Mouse (Mus musculus): Measurements from ENCODE around the gene Polr1a.

DNA sequence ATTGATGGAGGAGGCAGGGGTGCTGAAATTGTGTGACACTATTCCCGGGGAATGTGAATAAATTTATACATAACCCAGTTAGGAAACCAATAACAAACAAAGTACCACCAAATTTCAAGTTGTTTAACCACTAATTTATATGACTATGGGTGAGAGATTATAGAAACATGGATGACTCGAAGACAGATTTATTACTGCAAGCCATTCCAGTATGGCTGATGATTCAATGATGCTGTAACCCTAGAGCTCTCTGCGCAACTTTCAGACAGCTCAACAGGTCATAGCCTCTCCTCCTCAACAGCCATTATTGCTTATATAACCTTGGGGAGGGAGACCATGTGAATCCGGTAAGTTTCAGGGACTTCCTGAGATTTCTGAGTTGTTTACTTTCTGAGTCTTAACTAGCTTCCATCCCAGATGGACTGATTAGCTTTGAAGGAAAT is 99.4 kb downstream of the Polr1a start:
- TF ChIP-seq CEBPB (IDR thresholded peaks at IDR 0.05; ENCODE audit: low read depth): no peak
- no peak for TF ChIP-seq MAX (IDR thresholded peaks at IDR 0.05)
- no peak for TF ChIP-seq CTCF (IDR thresholded peaks at IDR 0.05; ENCODE audit: control insufficient read depth, insufficient read depth, insufficient read length)
- peak; percentile 11 for TF ChIP-seq USF1 (IDR thresholded peaks at IDR 0.05; ENCODE audit: low read depth)
- no peak for TF ChIP-seq MYOG (IDR thresholded peaks at IDR 0.05; ENCODE audit: control insufficient read depth, extremely low read depth, insufficient read length)
